Mouse (Mus musculus) megakaryocyte, embryonic 14.5 days (primary cell): ENCODE data around the gene Mgst3.

Experiments used
- FLI1 ChIP-seq: IDR thresholded peaks from 2 replicates; pipeline ENCODE4 v1.6.1; 2012; ENCODE audit warnings: low read length, inconsistent platforms, mixed read lengths
- GATA1 ChIP-seq: IDR thresholded peaks from 3 replicates; pipeline ENCODE4 v1.6.1; 2012; ENCODE audit warnings: mixed read lengths, low read length, inconsistent platforms, borderline replicate concordance

GRCm38 (mm10) chr1:167368513-167368912, 25.1 kb downstream of the Mgst3 start:
- TF ChIP-seq GATA1 (no peak), FLI1 (no peak)
